Mouse (Mus musculus) heart, adult 2 months (tissue): ENCODE results near the gene Calhm1.

Source experiments
- CTCF ChIP-seq: fragments of 200-600 bp; IDR thresholded peaks from 2 replicates; pipeline ENCODE4 v1.8.1; 2022; ENCODE audit warnings: antibody characterized with exemption, mild to moderate bottlenecking, moderate library complexity
- POLR2A ChIP-seq: fragments of 200-500 bp; IDR thresholded peaks from 2 replicates; pipeline ENCODE4 v1.6.1; 2011; ENCODE audit warnings: mild to moderate bottlenecking, low read depth, low read length, control low read depth; ENCODE audit not compliant: insufficient read depth

- no peak for TF ChIP-seq POLR2A
- peak; percentile 86 for TF ChIP-seq CTCF
Measured at GRCm38 (mm10) chr19:47122802-47123201, 21.3 kb downstream of the Calhm1 start.
